In genomic region chr1:74095296-74095695, GRCm38 (mm10) we compare ENCODE assay signal across 24 mouse cellular contexts. TPM values are rescaled to one million over a fixed set of nuclear protein-coding genes. Genes with fewer than 3 reads are reported as not detected.
DNase-seq lines count a peak whose midpoint lies in the region; ATAC-seq and TF ChIP-seq lines count a peak whose summit lies in the region.
"Had no signal": no experiment of that assay in that cellular context is flagged by ENCODE, and none has a peak within 500 bp of the region (broad histone marks: within the 10 kb centered on the region; RNA-seq: fewer than 3 reads in every experiment).

No protein-coding gene starts in this region.

- H3K4me3 ChIP-seq in heart, postnatal 0 days (ENCODE audit: low read depth, low read length) = no peak overlapping the region
- H3K4me3 ChIP-seq in embryonic facial prominence, embryonic 10.5 days = no peak overlapping the region
- H3K4me3 ChIP-seq: embryonic facial prominence, embryonic 13.5 days; forebrain, embryonic 10.5 days; hindbrain, embryonic 15.5 days; limb, embryonic 13.5 days; liver, embryonic 12.5 days had no signal

- no peaks in the 10 kb centered on the region for H3K9me3 ChIP-seq in heart, postnatal 0 days (replicated peaks; ENCODE audit: control insufficient read depth, low read length)
- H3K9me3 ChIP-seq in embryonic facial prominence, embryonic 10.5 days = no peaks in the 10 kb centered on the region
- H3K9me3 ChIP-seq: embryonic facial prominence, embryonic 13.5 days; forebrain, embryonic 10.5 days; hindbrain, embryonic 15.5 days; limb, embryonic 13.5 days; liver, embryonic 12.5 days had no signal

- intact Hi-C loops in left cerebral cortex, postnatal 25 days (cut with DNase I) = no loop called here

- no peak for ATAC-seq in heart, postnatal 0 days (ENCODE audit: insufficient read depth, low read depth)
- no peak for ATAC-seq in frontal cortex, adult (ENCODE audit: low TSS enrichment)
- ATAC-seq: inflammation-experienced regulatory T-cells, adult 6 months; liver, embryonic 12.5 days; liver, postnatal 0 days; midbrain, embryonic 16.5 days had no signal

- no peak overlapping the region for H3K4me2 ChIP-seq in heart, postnatal 0 days (ENCODE audit: low read depth, low read length)
- H3K4me2 ChIP-seq: hindbrain, embryonic 15.5 days; liver, embryonic 12.5 days; midbrain, embryonic 11.5 days had no signal

- no peak for TF ChIP-seq CTCF in heart, postnatal 0 days (IDR thresholded peaks at IDR 0.05; ENCODE audit: low read depth)

- H3K9ac ChIP-seq in heart, postnatal 0 days (replicated peaks; ENCODE audit: low read depth, low read length) = no peak overlapping the region
- H3K9ac ChIP-seq: hindbrain, embryonic 15.5 days; limb, embryonic 13.5 days; liver, embryonic 12.5 days; liver, postnatal 0 days had no signal

- H3K27me3 ChIP-seq in heart, postnatal 0 days (ENCODE audit: control insufficient read depth, insufficient read depth, low read length) = peaks cover 4% of the 10 kb centered on the region; the same call in 1 of the 2 replicates
- peaks cover 68% of the 10 kb centered on the region for H3K27me3 ChIP-seq in embryonic facial prominence, embryonic 10.5 days (replicated peaks; ENCODE audit: low read depth, poor library complexity, severe bottlenecking)

- WGBS in heart, postnatal 0 days = 52% methylated on average over 6 of the region's 6 CpGs
- 34% methylated on average over 6 of the region's 6 CpGs for WGBS in embryonic facial prominence, embryonic 10.5 days

- H3K4me1 ChIP-seq in heart, postnatal 0 days (ENCODE audit: control insufficient read depth, insufficient read depth) = peaks cover 66% of the 10 kb centered on the region
- peaks cover 95% of the 10 kb centered on the region for H3K4me1 ChIP-seq in embryonic facial prominence, embryonic 10.5 days

- H3K27ac ChIP-seq in heart, postnatal 0 days (ENCODE audit: low read depth) = 0 out of 2 replicates have a peak overlapping the region, but pooled peaks have one; percentile 54
- H3K27ac ChIP-seq in embryonic facial prominence, embryonic 10.5 days (replicated peaks) = peak overlapping the region; percentile 3; the same call in 1 of the 2 replicates
- H3K27ac ChIP-seq: hindbrain, embryonic 15.5 days; limb, embryonic 13.5 days; liver, embryonic 12.5 days had no signal

- no peaks in the 10 kb centered on the region for H3K36me3 ChIP-seq in heart, postnatal 0 days (replicated peaks; ENCODE audit: control insufficient read depth, insufficient read depth, low read length)
- H3K36me3 ChIP-seq in embryonic facial prominence, embryonic 10.5 days (replicated peaks) = no peaks in the 10 kb centered on the region
- H3K36me3 ChIP-seq: embryonic facial prominence, embryonic 13.5 days; forebrain, embryonic 10.5 days; hindbrain, embryonic 15.5 days; limb, embryonic 13.5 days; liver, embryonic 12.5 days had no signal

- DNase-seq in heart, postnatal 0 days (ENCODE audit: low spot score) = no peak
- DNase-seq in heart, adult 11 months = no peak
- no peak for DNase-seq in embryonic facial prominence, embryonic 10.5 days (ENCODE audit: low spot score)
- peak; percentile 50 for DNase-seq in kidney, postnatal 10 days
- peak; percentile 85 for DNase-seq in yolk sac, embryonic 10.5 days (ENCODE audit: low spot score)
- no peak for DNase-seq in left cerebral cortex, postnatal 25 days (ENCODE audit: low spot score in 2 of 2)
- DNase-seq: cerebellum, adult 11-12 months; cerebellum, adult 9-11 months; liver, postnatal 0 days; lung, postnatal 36 days; thymus, adult 18-20 months; thymus, postnatal 25 days had no signal

- TF ChIP-seq EP300 in heart, postnatal 0 days (IDR thresholded peaks at IDR 0.05; ENCODE audit: low read depth) = no peak

RNA-seq across cellular contexts. Expression of gene Tns1, which starts 29.0 kb away (rescaled TPM):
- 458 and 512 TPM in 2 replicates for total RNA-seq in heart, postnatal 0 days (2014; rRNA removed; ENCODE audit: low replicate concordance)
- polyA plus RNA-seq in heart, postnatal 0 days (2015; fragmentation: Nextera tagmentation; extraction: Ambion mirVana) = 108 and 125 TPM in 2 replicates
- polyA plus RNA-seq in embryonic facial prominence, embryonic 10.5 days (2016; fragmentation: Nextera tagmentation; extraction: Ambion mirVana) = 27.4 and 30.4 TPM in 2 replicates
- total RNA-seq in left cerebral cortex, postnatal 25 days (2021) = 10 to 100 TPM; 35.1 to 40.3 TPM
- total RNA-seq: MEL had no signal

RNA-seq across cellular contexts. Expression of gene Rufy4, which starts 30.0 kb away (rescaled TPM):
- total RNA-seq in heart, postnatal 0 days (2014; rRNA removed; ENCODE audit: low replicate concordance) = 0.58 TPM in 1 of 2 replicates, not detected in the other
- 0.37 and 0.52 TPM in 2 replicates for polyA plus RNA-seq in heart, postnatal 0 days (2015; fragmentation: Nextera tagmentation; extraction: Ambion mirVana)
- 0.06 and 0.15 TPM in 2 replicates for polyA plus RNA-seq in embryonic facial prominence, embryonic 10.5 days (2016; fragmentation: Nextera tagmentation; extraction: Ambion mirVana)
- not detected for total RNA-seq in left cerebral cortex, postnatal 25 days (2021)
- total RNA-seq: gastrocnemius, adult 8-10 months; layer of hippocampus, postnatal 36 days had no signal
- polyA plus RNA-seq: inflammation-experienced regulatory T-cells, adult 6 months had no signal

RNA-seq across cellular contexts. Expression of gene Cxcr2, which starts 58.5 kb away (rescaled TPM):
- not detected in 2 replicates for total RNA-seq in heart, postnatal 0 days (2014; rRNA removed; ENCODE audit: low replicate concordance)
- polyA plus RNA-seq in heart, postnatal 0 days (2015; fragmentation: Nextera tagmentation; extraction: Ambion mirVana) = 0.08 and 0.15 TPM in 2 replicates
- polyA plus RNA-seq in embryonic facial prominence, embryonic 10.5 days (2016; fragmentation: Nextera tagmentation; extraction: Ambion mirVana) = 0.05 and 0.22 TPM in 2 replicates
- total RNA-seq in left cerebral cortex, postnatal 25 days (2021) = not detected
- total RNA-seq: gastrocnemius, adult 8-10 months had no signal

Comparison
In these comparisons a context has a peak if more than half of its experiments do, and no peak if none do; other contexts are left out.
1. DNase-seq: peak in kidney, postnatal 10 days (single experiment) and yolk sac, embryonic 10.5 days (single experiment); none in heart, postnatal 0 days (single experiment), heart, adult 11 months (single experiment), embryonic facial prominence, embryonic 10.5 days (single experiment) and left cerebral cortex, postnatal 25 days (0 of 2).
2. RNA of gene Tns1, which starts 29.0 kb away (total RNA-seq): 458 to 512 TPM in heart, postnatal 0 days; 35.1 to 40.3 TPM in left cerebral cortex, postnatal 25 days; every median in the first group is over 10 times any median in the second.